Mouse (Mus musculus) heart, postnatal 0 days (tissue): ENCODE data around the gene Sema7a. TPM values are rescaled to one million over a fixed set of nuclear protein-coding genes. Genes with fewer than 3 reads are reported as not detected.

Experiments
- ATAC-seq: fragments of 200-750 bp; cut with Nextera tagmentation; 2 replicates; pipeline ENCODE4 v1.8.0; 2017; ENCODE audit warnings: low read depth, moderate number of reproducible peaks, moderate library complexity; ENCODE audit not compliant: insufficient read depth
- DNase-seq: peaks from one replicate; pipeline ENCODE4 v3.0.0-alpha.2; 2016; ENCODE audit warnings: low spot score
- H3K27ac ChIP-seq: fragments of 300-500 bp; sonication (generic); 2 replicates; pipeline ENCODE4 v1.5.1; 2014; ENCODE audit warnings: low read depth, mild to moderate bottlenecking
- H3K27me3 ChIP-seq: fragments of 300-500 bp; sonication (generic); 2 replicates; pipeline ENCODE4 v1.6.1; 2014; ENCODE audit warnings: low read length, mixed read lengths; ENCODE audit not compliant: control insufficient read depth, insufficient read depth
- H3K36me3 ChIP-seq: fragments of 300-500 bp; sonication (generic); replicated peaks from 2 replicates; pipeline ENCODE4 v1.6.1; 2014; ENCODE audit warnings: low read length, mixed read lengths; ENCODE audit not compliant: control insufficient read depth, insufficient read depth
- H3K4me1 ChIP-seq: fragments of 300-500 bp; sonication (generic); 2 replicates; pipeline ENCODE4 v1.6.1; 2014; ENCODE audit warnings: antibody characterized with exemption; ENCODE audit not compliant: control insufficient read depth, insufficient read depth
- H3K4me2 ChIP-seq: fragments of 300-500 bp; sonication (generic); 2 replicates; pipeline ENCODE4 v1.6.1; 2014; ENCODE audit warnings: low read depth, mild to moderate bottlenecking, low read length, moderate library complexity
- H3K4me3 ChIP-seq: fragments of 300-500 bp; sonication (generic); 2 replicates; pipeline ENCODE4 v1.5.1; 2014; ENCODE audit warnings: low read depth, low read length
- H3K9ac ChIP-seq: fragments of 300-500 bp; sonication (generic); replicated peaks from 2 replicates; pipeline ENCODE4 v1.6.1; 2014; ENCODE audit warnings: low read depth, low read length, mixed read lengths
- H3K9me3 ChIP-seq: fragments of 300-500 bp; sonication (generic); replicated peaks from 2 replicates; pipeline ENCODE4 v1.6.1; 2016; ENCODE audit warnings: low read length; ENCODE audit not compliant: control insufficient read depth
- CTCF ChIP-seq: IDR thresholded peaks from 2 replicates; pipeline ENCODE4 v1.5.1; 2016; ENCODE audit warnings: antibody characterized with exemption, control low read depth, low read depth
- EP300 ChIP-seq: IDR thresholded peaks from 2 replicates; pipeline ENCODE4 v1.6.1; 2016; ENCODE audit warnings: antibody characterized with exemption, low read depth
- WGBS: fragments of 180-500 bp; shearing (Covaris S2); extraction: QIAGEN DNeasy Blood & Tissue Kit; methylation state at CpG from one replicate; pipeline ENCODE4 v1.1.7; 2014; 5-methylcytosine and 5-hydroxymethylcytosine counted together
- polyA plus RNA-seq: library from polyadenylated mRNA; unstranded; fragments of >200 nt; fragmentation: Nextera tagmentation; extraction: Ambion mirVana; gene quantifications from 2 replicates; pipeline ENCODE4 v1.2.1, GENCODE M21; 2015
- total RNA-seq: library from RNA; depleted of rRNA; stranded (reverse); fragments of >200 nt; gene quantifications from 2 replicates; pipeline ENCODE4 v1.2.3, GENCODE M21; 2014; ENCODE audit warnings: low replicate concordance

Gene Sema7a
- total and polyA plus RNA-seq, 2 experiments from 2014 or later, result 1.2 to 16.8 TPM

GRCm38 (mm10) chr9:57945771-57946616, 6.1 kb downstream of the Sema7a start:
- H3K4me1 ChIP-seq, result peaks cover 9% of the 10 kb centered on the region; the same call in 1 of the 2 replicates
- no peak for ATAC-seq
- WGBS, result 65% methylated on average over 8 of the region's 8 CpGs

GRCm38 (mm10) chr9:57947381-57948030, 7.6 kb downstream of the Sema7a start:
- 56% methylated on average over 7 of the region's 7 CpGs for WGBS
- peaks cover 9% of the 10 kb centered on the region; the same call in 1 of the 2 replicates for H3K4me1 ChIP-seq
- no peaks in the 10 kb centered on the region for H3K9me3 ChIP-seq
- H3K9ac ChIP-seq, result no peak overlapping the region
- peaks cover 33% of the 10 kb centered on the region for H3K27me3 ChIP-seq
- no peak overlapping the region for H3K4me2 ChIP-seq
- no peaks in the 10 kb centered on the region for H3K36me3 ChIP-seq
- no peak for TF ChIP-seq CTCF
- no peak for TF ChIP-seq EP300
- DNase-seq (no peak), ATAC-seq (no peak)
- H3K4me3 ChIP-seq, result no peak overlapping the region
- peak overlapping the region; percentile 44; the same call in 1 of the 2 replicates for H3K27ac ChIP-seq

More at GRCm38 (mm10) chr9:57945771-57946616, 6.1 kb downstream of the Sema7a start:
- Histone ChIP-seq H3K27me3 (peaks cover 40% of the 10 kb centered on the region), H3K27ac (no peak overlapping the region), H3K9me3 (no peaks in the 10 kb centered on the region), H3K9ac (no peak overlapping the region), H3K36me3 (no peaks in the 10 kb centered on the region), H3K4me2 (no peak overlapping the region), H3K4me3 (no peak overlapping the region)
- TF ChIP-seq CTCF, result no peak
- TF ChIP-seq EP300, result no peak
- no peak for DNase-seq

GRCm38 (mm10) chr9:57948333-57948931, 8.5 kb downstream of the Sema7a start:
- Histone ChIP-seq H3K4me3 (no peak overlapping the region), H3K4me1 (peaks cover 9% of the 10 kb centered on the region; the same call in 1 of the 2 replicates), H3K36me3 (no peaks in the 10 kb centered on the region), H3K27me3 (peaks cover 25% of the 10 kb centered on the region), H3K4me2 (no peak overlapping the region), H3K9ac (no peak overlapping the region), H3K27ac (peak overlapping the region; percentile 49), H3K9me3 (no peaks in the 10 kb centered on the region)
- WGBS, result 66% methylated on average over 7 of the region's 7 CpGs
- no peak for TF ChIP-seq EP300
- no peak for TF ChIP-seq CTCF
- ATAC-seq (no peak), DNase-seq (no peak)

- Histone ChIP-seq H3K4me1 (peaks cover 9% of the 10 kb centered on the region; the same call in 1 of the 2 replicates), H3K4me2 (no peak overlapping the region), H3K9ac (no peak overlapping the region), H3K4me3 (no peak overlapping the region), H3K27ac (peak overlapping the region; percentile 49), H3K27me3 (peaks cover 20% of the 10 kb centered on the region), H3K36me3 (no peaks in the 10 kb centered on the region), H3K9me3 (no peaks in the 10 kb centered on the region)
- DNase-seq, result no peak
- TF ChIP-seq EP300 (no peak), CTCF (no peak)
- ATAC-seq, result no peak
- whole genome bisulfite sequencing, result 80% methylated on average over 8 of the region's 8 CpGs
These were observed 9.3 kb downstream of the Sema7a start for GRCm38 (mm10) chr9:57949102-57949704.

- no peak for ATAC-seq
- WGBS, result 14% methylated on average over 8 of the region's 8 CpGs
- Histone ChIP-seq H3K9me3 (no peaks in the 10 kb centered on the region), H3K27me3 (peaks cover 20% of the 10 kb centered on the region), H3K4me1 (peaks cover 9% of the 10 kb centered on the region; the same call in 1 of the 2 replicates), H3K36me3 (no peaks in the 10 kb centered on the region), H3K27ac (peak overlapping the region; percentile 49; the same call in 1 of the 2 replicates), H3K4me3 (no peak overlapping the region), H3K4me2 (no peak overlapping the region), H3K9ac (no peak overlapping the region)
- no peak for DNase-seq
- TF ChIP-seq EP300, result no peak
- no peak for TF ChIP-seq CTCF
These were observed 10.0 kb downstream of the Sema7a start for GRCm38 (mm10) chr9:57949879-57950278.
